Mouse (Mus musculus) testis, adult 2 months (tissue): ENCODE data around the gene Gatad2a. TPM values are rescaled to one million over a fixed set of nuclear protein-coding genes. Genes with fewer than 3 reads are reported as not detected.
A peak's percentile ranks its signal among the peaks of the same experiment; 100 is the strongest.
"Not testable (repeated sequence)": the region's sequence is repeated elsewhere in the genome, so short reads cannot be mapped to it uniquely, and the experiment has no call there.

Source experiments
- H3K27ac ChIP-seq: fragments of 200-500 bp; 2 replicates; pipeline ENCODE4 v1.5.1; 2012; ENCODE audit warnings: low read depth, low read length; ENCODE audit not compliant: control insufficient read depth, insufficient read depth
- H3K27me3 ChIP-seq: fragments of 200-500 bp; 2 replicates; pipeline ENCODE4 v1.6.1; 2012; ENCODE audit warnings: mild to moderate bottlenecking, low read length, moderate library complexity; ENCODE audit not compliant: control insufficient read depth, insufficient read depth
- H3K36me3 ChIP-seq: fragments of 200-500 bp; 2 replicates; pipeline ENCODE4 v1.6.1; 2012; ENCODE audit warnings: mild to moderate bottlenecking, low read length; ENCODE audit not compliant: control insufficient read depth, insufficient read depth
- H3K4me1 ChIP-seq: fragments of 200-500 bp; 2 replicates; pipeline ENCODE4 v1.6.1; 2012; ENCODE audit warnings: low read length; ENCODE audit not compliant: control insufficient read depth, insufficient read depth
- H3K4me3 ChIP-seq: fragments of 200-500 bp; 2 replicates; pipeline ENCODE4 v1.5.1; 2012; ENCODE audit warnings: low read depth, mild to moderate bottlenecking, low read length, moderate library complexity, mixed read lengths; ENCODE audit not compliant: control insufficient read depth
- CTCF ChIP-seq: fragments of 200-500 bp; IDR thresholded peaks from 2 replicates; pipeline ENCODE4 v1.5.1; 2012; ENCODE audit warnings: low read depth, mild to moderate bottlenecking, inconsistent platforms, low read length, moderate library complexity; ENCODE audit not compliant: control insufficient read depth, insufficient read depth, insufficient replicate concordance
- POLR2A ChIP-seq: fragments of 200-500 bp; IDR thresholded peaks from 2 replicates; pipeline ENCODE4 v1.6.1; 2012; ENCODE audit warnings: low read depth, mild to moderate bottlenecking, inconsistent platforms, low read length, moderate library complexity; ENCODE audit not compliant: control insufficient read depth
- polyA plus RNA-seq: library from polyadenylated mRNA; depleted of rRNA; stranded (reverse); fragments of >200 nt; gene quantifications from 2 replicates; pipeline ENCODE4 v1.2.3, GENCODE M21; 2012

The Gatad2a gene
- polyA plus RNA-seq, 1 experiment = 80.8 TPM

DNA sequence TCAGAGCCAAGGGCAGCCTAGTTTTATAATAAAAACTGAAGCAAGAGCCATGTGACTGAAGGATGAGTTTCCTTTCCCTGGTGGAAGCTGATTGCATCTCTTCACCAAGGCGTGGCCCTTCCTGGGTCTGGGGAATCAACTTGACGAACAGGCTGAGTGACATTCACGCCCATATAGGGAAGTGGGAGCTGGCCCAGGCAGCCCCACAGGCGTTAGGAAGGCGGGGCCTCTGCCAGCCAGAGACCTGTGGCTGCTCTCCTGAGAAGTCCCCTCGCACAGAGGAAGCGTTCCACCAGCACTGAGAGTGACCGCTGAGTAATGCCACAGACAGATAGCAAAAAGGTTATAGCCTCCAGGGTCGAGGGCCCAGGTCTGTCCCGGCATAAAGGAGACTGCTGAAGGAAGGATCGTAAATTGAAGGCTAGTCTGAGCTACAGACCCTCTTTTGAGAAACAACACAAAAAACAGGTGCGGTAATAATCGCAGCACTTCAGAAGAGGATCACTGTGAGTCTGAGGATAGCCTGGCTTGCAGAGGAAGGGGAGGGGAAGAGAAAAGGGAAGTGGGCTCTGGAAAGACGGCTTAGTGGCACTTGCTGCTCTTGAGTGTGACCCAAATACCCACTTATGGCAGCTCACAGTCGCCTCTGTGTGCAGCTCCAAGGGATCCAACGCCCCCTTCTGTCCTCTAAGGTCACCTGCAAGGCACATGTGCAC lies 5.2 kb upstream of the Gatad2a start:
- H3K27ac ChIP-seq = 0 out of 2 replicates have a peak overlapping the region, but pooled peaks have one; percentile 42
- H3K27me3 ChIP-seq = no peaks in the 10 kb centered on the region
- peak overlapping the region; percentile 6; the same call in 1 of the 2 replicates for H3K4me3 ChIP-seq
- no peaks in the 10 kb centered on the region for H3K36me3 ChIP-seq
- TF ChIP-seq POLR2A (no peak; the same call in 1 of the 2 replicates), CTCF (peak; percentile 32; the same call in 1 of the 2 replicates)
- peaks cover 6% of the 10 kb centered on the region for H3K4me1 ChIP-seq

DNA sequence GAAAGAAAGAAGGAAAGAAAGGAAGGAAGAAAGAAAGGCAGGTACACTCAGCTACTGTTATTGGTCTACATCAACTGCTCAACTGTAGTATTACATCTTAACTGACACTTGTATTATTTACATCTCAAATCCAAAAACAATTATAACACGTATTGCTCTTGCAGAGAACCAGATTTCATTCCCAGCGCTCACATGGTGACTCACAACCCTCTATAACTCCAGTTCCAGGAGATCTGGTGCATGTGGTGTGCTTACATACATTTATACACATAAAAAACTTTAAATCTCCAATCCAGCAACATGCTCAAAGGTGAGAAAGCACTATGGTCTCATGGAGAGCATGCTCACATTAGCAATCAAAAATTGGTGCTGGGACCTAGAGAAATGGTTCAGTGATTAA lies 4.0 kb upstream of the Gatad2a start:
- H3K27me3 ChIP-seq = no peaks in the 10 kb centered on the region
- no peaks in the 10 kb centered on the region for H3K36me3 ChIP-seq
- H3K4me1 ChIP-seq = peaks cover 8% of the 10 kb centered on the region
- H3K27ac ChIP-seq = no peak overlapping the region
- H3K4me3 ChIP-seq = no peak overlapping the region
- TF ChIP-seq POLR2A (no peak), CTCF (no peak)

DNA sequence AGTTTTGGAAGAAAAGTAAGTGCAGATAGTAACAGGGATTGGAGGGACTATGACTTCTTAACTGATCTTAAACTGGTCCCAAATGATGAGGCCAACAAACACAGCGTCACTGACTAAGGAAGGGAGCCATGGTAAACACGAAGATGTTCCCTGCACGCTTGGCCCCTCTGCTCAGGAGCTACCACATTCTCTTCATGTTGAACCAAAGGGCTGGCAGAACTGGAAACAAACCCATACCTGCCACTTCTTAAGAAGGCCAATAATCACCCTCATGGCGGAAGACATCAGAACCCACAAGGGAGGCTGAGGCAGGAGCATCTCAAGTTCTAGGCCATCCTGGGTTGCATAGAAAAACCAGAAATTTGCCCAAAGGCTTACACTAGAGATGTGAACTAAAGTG lies 3.1 kb upstream of the Gatad2a start:
- Histone ChIP-seq H3K27ac (no peak overlapping the region), H3K27me3 (no peaks in the 10 kb centered on the region), H3K4me3 (no peak overlapping the region), H3K4me1 (peaks cover 11% of the 10 kb centered on the region), H3K36me3 (no peaks in the 10 kb centered on the region)
- no peak for TF ChIP-seq CTCF
- no peak for TF ChIP-seq POLR2A

DNA sequence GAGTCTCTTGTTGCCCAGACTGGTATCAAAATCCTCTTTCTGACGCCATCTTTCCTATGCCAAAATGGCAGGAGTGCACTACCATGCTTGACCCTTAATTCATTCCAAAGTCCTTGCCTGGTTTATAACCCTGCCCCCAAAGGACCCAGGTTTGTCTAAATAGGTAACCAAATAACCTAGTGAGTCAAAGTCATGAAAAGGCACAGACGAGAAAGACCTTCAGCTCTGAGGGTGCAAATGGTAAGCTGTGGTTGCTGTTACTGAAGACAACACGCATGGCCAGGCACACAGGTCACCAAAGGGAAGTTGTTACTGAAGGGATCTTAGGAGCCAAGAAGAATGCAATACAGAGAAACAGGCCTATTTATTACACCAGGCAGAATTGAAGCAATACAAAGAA lies 2.5 kb upstream of the Gatad2a start:
- H3K27ac ChIP-seq = no peak overlapping the region
- H3K4me3 ChIP-seq = no peak overlapping the region
- H3K27me3 ChIP-seq = no peaks in the 10 kb centered on the region
- H3K4me1 ChIP-seq = peaks cover 11% of the 10 kb centered on the region
- TF ChIP-seq CTCF (no peak), POLR2A (no peak)
- no peaks in the 10 kb centered on the region for H3K36me3 ChIP-seq

DNA sequence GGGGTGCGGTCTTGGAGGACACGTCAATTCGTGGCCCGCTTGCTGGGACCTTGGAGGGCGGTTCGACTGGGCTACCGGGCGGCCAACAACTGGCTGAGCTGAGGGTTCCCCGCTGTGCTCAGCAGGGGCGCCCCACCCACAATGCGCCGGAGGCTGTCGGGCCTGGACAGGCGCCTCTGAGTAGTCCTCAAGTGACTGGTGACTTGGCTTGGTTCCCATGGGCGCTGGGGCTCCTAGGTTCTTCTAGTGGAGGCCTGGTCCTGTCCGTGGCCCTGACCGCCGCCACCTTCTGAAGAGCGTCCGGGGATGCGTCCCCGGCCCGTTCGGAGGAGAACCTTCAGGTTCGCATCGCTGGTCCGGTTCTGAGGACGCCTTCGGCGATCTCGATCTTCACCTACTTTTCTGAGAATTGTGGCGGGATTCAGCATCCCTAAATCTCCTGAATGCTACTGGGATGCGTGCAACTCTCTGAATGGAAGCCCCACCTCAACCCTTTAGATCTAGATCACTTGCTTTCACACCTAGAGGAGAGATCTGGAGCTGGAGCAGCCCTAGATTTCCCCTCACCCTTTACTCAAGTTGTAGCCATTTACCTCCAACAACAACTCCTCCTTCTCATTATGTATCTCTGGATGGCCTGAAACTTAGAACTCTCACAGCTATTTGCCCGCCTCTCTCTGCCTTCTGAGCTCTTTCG lies 553 bp upstream of the Gatad2a start:
- TF ChIP-seq CTCF (no peak), POLR2A (peak; percentile 18)
- H3K27ac ChIP-seq = peak overlapping the region; percentile 87

DNA sequence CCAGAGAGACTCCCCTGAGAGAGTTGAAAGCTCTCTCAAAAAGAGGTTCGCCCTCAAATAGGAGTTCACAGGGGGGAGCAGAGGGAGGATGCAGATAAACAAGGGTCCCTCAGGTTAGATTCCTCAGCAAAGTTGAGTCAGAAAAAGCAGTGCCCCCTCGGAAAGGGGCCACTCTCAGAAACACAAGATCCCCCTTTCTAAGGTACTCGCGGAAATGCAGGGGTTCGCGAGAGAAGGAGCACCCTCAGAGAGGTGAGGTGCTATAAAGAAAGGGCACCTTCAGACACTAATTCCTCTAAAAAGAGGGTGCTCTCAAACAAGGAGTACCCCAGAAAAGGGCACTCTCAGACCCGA lies 785 bp downstream of the Gatad2a start:
- Histone ChIP-seq H3K4me1 (peaks cover 5% of the 10 kb centered on the region), H3K36me3 (no peaks in the 10 kb centered on the region), H3K27ac (peak overlapping the region; percentile 78), H3K27me3 (no peaks in the 10 kb centered on the region), H3K4me3 (peak overlapping the region; percentile 90)
- no peak for TF ChIP-seq POLR2A
- TF ChIP-seq CTCF = no peak

More for the DNA sequence above, 553 bp upstream of the Gatad2a start:
- H3K4me1 ChIP-seq = peaks cover 11% of the 10 kb centered on the region
- no peaks in the 10 kb centered on the region for H3K27me3 ChIP-seq
- H3K4me3 ChIP-seq = peak overlapping the region; percentile 90
- no peaks in the 10 kb centered on the region for H3K36me3 ChIP-seq

DNA sequence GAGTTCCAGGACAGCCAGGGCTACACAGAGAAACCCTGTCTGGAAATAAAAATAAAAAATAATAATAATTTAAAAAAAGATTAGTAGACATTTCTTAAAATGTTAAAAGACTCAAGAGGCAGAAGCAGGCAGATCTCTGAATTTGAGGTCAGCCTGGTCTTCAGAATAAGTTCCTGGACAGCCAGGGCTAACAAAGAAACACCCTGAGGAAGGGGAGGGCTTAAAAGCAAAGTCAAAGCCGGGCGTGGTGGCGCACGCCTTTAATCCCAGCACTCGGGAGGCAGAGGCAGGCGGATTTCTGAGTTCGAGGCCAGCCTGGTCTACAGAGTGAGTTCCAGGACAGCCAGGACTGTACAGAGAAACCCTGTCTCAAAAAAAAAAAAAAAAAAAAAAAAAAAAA lies 7.2 kb downstream of the Gatad2a start:
- H3K4me1 ChIP-seq, H3K4me3 ChIP-seq, H3K36me3 ChIP-seq, H3K27me3 ChIP-seq, H3K27ac ChIP-seq: not testable (repeated sequence)
